Mouse (Mus musculus) MEL (cell line): ENCODE results near the gene Klf3. TPM values are rescaled to one million over a fixed set of nuclear protein-coding genes. Genes with fewer than 3 reads are reported as not detected.

Source experiments
- DNase-seq: peaks from one replicate; pipeline ENCODE4 v3.0.0; 2011; ENCODE audit warnings: low read depth, low spot score
- H3K27ac ChIP-seq: 2 replicates; pipeline ENCODE4 v1.5.1; 2012; ENCODE audit warnings: low read depth, mild to moderate bottlenecking, control low read depth, low read length, moderate library complexity; ENCODE audit not compliant: control insufficient read depth
- H3K27me3 ChIP-seq, 2 experiments: fragments of 150-350 bp in 1 of 2; sonication (generic) in 1 of 2; 2 replicates each; pipeline ENCODE4 v1.6.1; 2012; ENCODE audit warnings: low read length in 2 of 2, mild to moderate bottlenecking in 2 of 2, improper control_type of control experiment in 1 of 2, moderate library complexity in 1 of 2; ENCODE audit not compliant: insufficient read depth in 2 of 2, control insufficient read depth in 1 of 2
- H3K36me3 ChIP-seq, 2 experiments: 2 replicates each; pipeline ENCODE4 v1.6.1; 2012 to 2014; ENCODE audit warnings: low read length in 2 of 2, improper control_type of control experiment in 1 of 2, inconsistent platforms in 1 of 2, mild to moderate bottlenecking in 1 of 2; ENCODE audit not compliant: insufficient read depth in 2 of 2, control insufficient read depth in 1 of 2
- H3K4me1 ChIP-seq, 2 experiments: fragments of 150-350 bp in 1 of 2; sonication (generic) in 1 of 2; 2 replicates each; pipeline ENCODE4 v1.6.1; 2012; ENCODE audit warnings: low read length in 2 of 2, improper control_type of control experiment in 1 of 2, mild to moderate bottlenecking in 1 of 2; ENCODE audit not compliant: insufficient read depth in 2 of 2, control insufficient read depth in 1 of 2
- H3K4me3 ChIP-seq, 2 experiments: fragments of 150-350 bp in 1 of 2; sonication (generic) in 1 of 2; 2 replicates each; pipeline ENCODE4 v1.5.1; 2012; ENCODE audit warnings: low read depth in 2 of 2, low read length in 2 of 2, mild to moderate bottlenecking in 2 of 2, moderate library complexity in 2 of 2, control low read depth in 1 of 2, improper control_type of control experiment in 1 of 2; ENCODE audit not compliant: control insufficient read depth in 1 of 2, insufficient read depth in 1 of 2
- H3K79me2 ChIP-seq: 2 replicates; pipeline ENCODE4 v1.6.1; 2012; ENCODE audit warnings: mild to moderate bottlenecking, low read length, moderate library complexity; ENCODE audit not compliant: control insufficient read depth, poor library complexity, insufficient read depth
- H3K9ac ChIP-seq: 2 replicates; pipeline ENCODE4 v1.6.1; 2012; ENCODE audit warnings: low read depth, mild to moderate bottlenecking, control low read depth, low read length, moderate library complexity; ENCODE audit not compliant: control insufficient read depth, poor library complexity, severe bottlenecking
- H3K9me3 ChIP-seq: fragments of 150-350 bp; sonication (generic); replicated peaks from 2 replicates; pipeline ENCODE4 v1.6.1; 2012; ENCODE audit warnings: mild to moderate bottlenecking, low read length, improper control_type of control experiment, moderate library complexity; ENCODE audit not compliant: insufficient read depth
- CHD1 ChIP-seq: IDR thresholded peaks from 2 replicates; pipeline ENCODE4 v1.6.1; 2012; ENCODE audit warnings: low read depth, mild to moderate bottlenecking, inconsistent platforms, low read length, improper control_type of control experiment
- CHD2 ChIP-seq: IDR thresholded peaks from 2 replicates; pipeline ENCODE4 v1.6.1; 2011; ENCODE audit warnings: low read length, improper control_type of control experiment
- E2F4 ChIP-seq: IDR thresholded peaks from 2 replicates; pipeline ENCODE4 v1.6.1; 2011; ENCODE audit warnings: low read depth, low read length, improper control_type of control experiment, borderline replicate concordance
- ELF1 ChIP-seq: IDR thresholded peaks from 2 replicates; pipeline ENCODE4 v1.6.1; 2014; ENCODE audit warnings: low read depth, mild to moderate bottlenecking, inconsistent platforms, low read length, improper control_type of control experiment, moderate library complexity
- EP300 ChIP-seq, 2 experiments: IDR thresholded peaks; 2 replicates each; pipeline ENCODE4 v1.6.1; 2011; ENCODE audit warnings: improper control_type of control experiment in 2 of 2, low read length in 2 of 2, low read depth in 1 of 2, mild to moderate bottlenecking in 1 of 2
- ETS1 ChIP-seq: IDR thresholded peaks from 2 replicates; pipeline ENCODE4 v1.6.1; 2012; ENCODE audit warnings: low read depth, mild to moderate bottlenecking, inconsistent platforms, low read length, improper control_type of control experiment, moderate library complexity
- GABPA ChIP-seq: IDR thresholded peaks from 2 replicates; pipeline ENCODE4 v1.6.1; 2012; ENCODE audit warnings: low read depth, mild to moderate bottlenecking, inconsistent platforms, low read length, improper control_type of control experiment, moderate library complexity
- GATA1 ChIP-seq: IDR thresholded peaks from 2 replicates; pipeline ENCODE4 v1.6.1; 2011; ENCODE audit warnings: low read depth, low read length, improper control_type of control experiment
- HCFC1 ChIP-seq: IDR thresholded peaks from 2 replicates; pipeline ENCODE4 v1.6.1; 2012; ENCODE audit warnings: low read depth, mild to moderate bottlenecking, inconsistent platforms, low read length, improper control_type of control experiment, moderate library complexity
- JUND ChIP-seq: IDR thresholded peaks from 2 replicates; pipeline ENCODE4 v1.6.1; 2011; ENCODE audit warnings: low read depth, mild to moderate bottlenecking, improper control_type of control experiment, low read length
- KAT2A ChIP-seq: conservative IDR thresholded peaks from 2 replicates; pipeline ENCODE4 v1.6.1; 2012; ENCODE audit warnings: low read depth, low read length, improper control_type of control experiment, inconsistent platforms
- MAX ChIP-seq: IDR thresholded peaks from 2 replicates; pipeline ENCODE4 v1.6.1; 2011; ENCODE audit warnings: low read length, improper control_type of control experiment
- MAZ ChIP-seq: IDR thresholded peaks from 2 replicates; pipeline ENCODE4 v1.6.1; 2012; ENCODE audit warnings: low read depth, mild to moderate bottlenecking, inconsistent platforms, low read length, improper control_type of control experiment
- MEF2A ChIP-seq: IDR thresholded peaks from 2 replicates; pipeline ENCODE4 v1.6.1; 2014; ENCODE audit warnings: low read depth, mild to moderate bottlenecking, inconsistent platforms, low read length, improper control_type of control experiment; ENCODE audit not compliant: poor library complexity, insufficient replicate concordance, severe bottlenecking; ENCODE audit errors: extremely low read depth
- MXI1 ChIP-seq: IDR thresholded peaks from 2 replicates; pipeline ENCODE4 v1.6.1; 2011; ENCODE audit warnings: mild to moderate bottlenecking, low read depth, low read length, improper control_type of control experiment
- MYB ChIP-seq: IDR thresholded peaks from 2 replicates; pipeline ENCODE4 v1.6.1; 2011; ENCODE audit warnings: mild to moderate bottlenecking, low read depth, low read length, improper control_type of control experiment
- MYC ChIP-seq: IDR thresholded peaks from 2 replicates; pipeline ENCODE4 v1.6.1; 2011; ENCODE audit warnings: low read depth, mild to moderate bottlenecking, low read length, improper control_type of control experiment, moderate library complexity
- NRF1 ChIP-seq: IDR thresholded peaks from 2 replicates; pipeline ENCODE4 v1.6.1; 2014; ENCODE audit warnings: low read depth, mild to moderate bottlenecking, inconsistent platforms, low read length, improper control_type of control experiment, moderate library complexity; ENCODE audit not compliant: poor library complexity, insufficient read depth, severe bottlenecking
- POLR2A ChIP-seq, 2 experiments: IDR thresholded peaks; 2 replicates each; pipeline ENCODE4 v1.6.1; 2011 to 2012; ENCODE audit warnings: low read length in 2 of 2, mild to moderate bottlenecking in 2 of 2, control low read depth in 1 of 2, improper control_type of control experiment in 1 of 2, low read depth in 1 of 2, moderate library complexity in 1 of 2; ENCODE audit not compliant: control insufficient read depth in 1 of 2, insufficient read depth in 1 of 2, poor library complexity in 1 of 2
- POLR2AphosphoS2 ChIP-seq: IDR thresholded peaks from 2 replicates; pipeline ENCODE4 v1.6.1; 2011; ENCODE audit warnings: low read length, improper control_type of control experiment
- RCOR1 ChIP-seq: IDR thresholded peaks from 2 replicates; pipeline ENCODE4 v1.6.1; 2012; ENCODE audit warnings: low read depth, mild to moderate bottlenecking, inconsistent platforms, low read length, improper control_type of control experiment
- SIN3A ChIP-seq: IDR thresholded peaks from 2 replicates; pipeline ENCODE4 v1.6.1; 2012; ENCODE audit warnings: low read length, improper control_type of control experiment, inconsistent platforms
- TCF12 ChIP-seq: IDR thresholded peaks from 2 replicates; pipeline ENCODE4 v1.6.1; 2014; ENCODE audit warnings: low read depth, mild to moderate bottlenecking, inconsistent platforms, low read length, improper control_type of control experiment, moderate library complexity
- ZKSCAN1 ChIP-seq: IDR thresholded peaks from 2 replicates; pipeline ENCODE4 v1.6.1; 2012; ENCODE audit warnings: low read depth, mild to moderate bottlenecking, inconsistent platforms, low read length, improper control_type of control experiment, moderate library complexity
- ZNF384 ChIP-seq: IDR thresholded peaks from 2 replicates; pipeline ENCODE4 v1.6.1; 2012; ENCODE audit warnings: low read depth, mild to moderate bottlenecking, inconsistent platforms, low read length, improper control_type of control experiment
- polyA plus RNA-seq, 2 experiments: library from polyadenylated mRNA; stranded (reverse) in 1 of 2; unstranded in 1 of 2; fragments of >175 nt in 1 of 2; fragments of >200 nt in 1 of 2; gene quantifications; 2 replicates each; pipeline versions ENCODE4 v1.2.1 to v1.2.4; 2012; ENCODE audit warnings: low replicate concordance in 2 of 2, low read depth in 1 of 2; ENCODE audit not compliant: insufficient read length in 2 of 2, insufficient read depth in 1 of 2, missing spikeins in 1 of 2
- total RNA-seq: library from RNA; depleted of rRNA; stranded (reverse); fragments of 300-350 nt; gene quantifications from 2 replicates; pipeline ENCODE4 v1.2.3, GENCODE M21; 2012

Klf3 gene
- total and polyA plus RNA-seq, 3 experiments: 7.1 to 72.2 (median 39.7) TPM

DNA sequence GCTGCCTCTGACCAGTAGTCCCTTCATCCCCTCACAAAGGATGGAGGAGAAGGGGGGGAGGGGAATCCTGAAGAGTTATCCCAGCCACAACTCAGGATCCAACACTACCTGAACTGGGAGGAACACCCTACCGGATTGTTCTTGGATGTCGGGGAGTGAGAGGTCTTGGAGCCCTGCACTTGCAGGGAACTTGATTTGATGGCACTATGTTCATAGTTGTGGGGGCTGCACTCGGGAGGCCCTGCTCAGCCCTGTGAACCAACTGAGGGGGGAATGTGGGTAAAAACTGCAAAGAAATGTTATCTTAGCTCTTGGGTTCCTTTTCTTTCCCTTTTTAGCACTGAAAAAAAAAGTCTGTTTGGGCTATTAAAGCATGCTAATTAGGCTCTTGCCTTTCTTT is 27.6 kb downstream of the Klf3 start:
- Histone ChIP-seq H3K79me2 (no peaks in the 10 kb centered on the region), H3K27ac (no peak overlapping the region), H3K4me3 (no peak overlapping the region), H3K36me3 (peaks cover 0 to 2% of the 10 kb centered on the region in 2 experiments; a peak in 1 of 4 replicates), H3K27me3 (no peaks in the 10 kb centered on the region), H3K9ac (no peak overlapping the region), H3K4me1 (0 out of 4 replicates have a peak, but pooled peaks cover 0 to 3% of the 10 kb centered on the region in 2 experiments), H3K9me3 (no peaks in the 10 kb centered on the region)
- DNase-seq: no peak
- TF ChIP-seq MAZ (no peak), CHD1 (no peak), MXI1 (no peak), SIN3A (no peak), JUND (no peak), ZKSCAN1 (no peak), MYB (no peak), ZNF384 (no peak), ELF1 (no peak), E2F4 (no peak), CHD2 (no peak), HCFC1 (no peak), ETS1 (no peak), GABPA (no peak), NRF1 (no peak), MYC (no peak), TCF12 (no peak), RCOR1 (no peak), GATA1 (no peak)

DNA sequence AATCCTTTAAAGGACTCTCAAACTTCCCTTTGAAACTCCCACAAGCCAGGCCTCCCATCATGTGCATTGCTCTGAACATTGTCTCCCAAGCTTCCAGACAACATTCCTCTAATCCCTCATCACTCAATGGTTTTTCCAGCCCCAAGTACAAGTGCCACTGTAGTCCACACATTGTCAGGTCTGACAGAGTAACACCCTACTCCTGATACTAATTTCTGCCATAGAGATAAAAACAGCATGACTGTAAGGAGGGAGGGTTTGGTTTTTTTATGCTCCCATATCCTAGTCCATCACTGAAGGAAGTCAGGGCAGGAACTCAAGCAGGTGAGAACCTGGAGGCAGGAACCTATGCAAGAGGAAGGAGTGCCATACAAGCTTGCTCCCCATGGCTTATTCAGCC is 30.2 kb downstream of the Klf3 start:
- no peaks in the 10 kb centered on the region for H3K27me3 ChIP-seq
- peaks cover 0 to 2% of the 10 kb centered on the region in 2 experiments; a peak in 1 of 4 replicates for H3K36me3 ChIP-seq
- H3K9me3 ChIP-seq: no peaks in the 10 kb centered on the region
- 0 out of 4 replicates have a peak, but pooled peaks cover 0 to 3% of the 10 kb centered on the region in 2 experiments for H3K4me1 ChIP-seq
- no peak for TF ChIP-seq MAX
- TF ChIP-seq JUND: no peak
- no peak for TF ChIP-seq POLR2A (IDR thresholded peaks at IDR 0.05; ENCODE audit: control insufficient read depth in 1 of 2, insufficient read depth in 1 of 2, low read depth in 1 of 2, low read length in 2 of 2, poor library complexity in 1 of 2)
- no peak for TF ChIP-seq E2F4
- TF ChIP-seq MEF2A: no peak
- TF ChIP-seq KAT2A: no peak
- TF ChIP-seq MAZ: no peak
- TF ChIP-seq MYC: no peak
- TF ChIP-seq ETS1: no peak
- TF ChIP-seq ZNF384: no peak
- no peak for TF ChIP-seq ELF1
- no peak for TF ChIP-seq CHD1
- no peak for TF ChIP-seq EP300 (IDR thresholded peaks at IDR 0.05; ENCODE audit: low read depth in 1 of 2, low read length in 2 of 2)
- TF ChIP-seq POLR2AphosphoS2: no peak
- no peaks in the 10 kb centered on the region for H3K79me2 ChIP-seq
- H3K9ac ChIP-seq: no peak overlapping the region
- H3K4me3 ChIP-seq: no peak overlapping the region
- H3K27ac ChIP-seq: no peak overlapping the region
- no peak for DNase-seq
